Mouse (Mus musculus) heart, adult 8-10 months (tissue): ENCODE results near the gene Vgf. TPM values are rescaled to one million over a fixed set of nuclear protein-coding genes. Genes with fewer than 3 reads are reported as not detected.

Source experiments
- DNase-seq: peaks from one replicate; pipeline ENCODE4 v3.0.0; 2022; ENCODE audit warnings: low spot score
- microRNA-seq: library from miRNA; unstranded; fragments of <30 nt; microRNA quantifications from one replicate; pipeline ENCODE4 v1.2.0, GENCODE M21; 2022
- total RNA-seq, 4 experiments: library from RNA; stranded (reverse); gene quantifications; 2 replicates each; pipeline ENCODE4 v1.2.4; 2022

Gene Vgf
- total RNA-seq, 4 experiments from 2014 or later = not detected

- DNase-seq = no peak
These were observed 44.9 kb downstream of the Vgf start for GRCm38 (mm10) chr5:137070881-137071605.

GRCm38 (mm10) chr5:137072079-137072960, 46.1 kb downstream of the Vgf start, which contains the start of gene Serpine1:
Serpine1 (minus strand) TSS chr5:137072268.
- peak; percentile 91 for DNase-seq

GRCm38 (mm10) chr5:137073141-137073540, 46.9 kb downstream of the Vgf start:
- no peak for DNase-seq

- peak; percentile 57 for DNase-seq
These were observed 48.0 kb downstream of the Vgf start for GRCm38 (mm10) chr5:137074191-137074651.

- no peak for DNase-seq
These were observed 49.5 kb downstream of the Vgf start for GRCm38 (mm10) chr5:137075726-137076125.

GRCm38 (mm10) chr5:137076191-137076930, 50.2 kb downstream of the Vgf start:
- peak; percentile 77 for DNase-seq

GRCm38 (mm10) chr5:137077187-137077586, 51.0 kb downstream of the Vgf start:
- no peak for DNase-seq

- no peak for DNase-seq
These were observed 51.8 kb downstream of the Vgf start for GRCm38 (mm10) chr5:137078041-137078440.

- peak; percentile 35 for DNase-seq
These were observed 52.4 kb downstream of the Vgf start for GRCm38 (mm10) chr5:137078616-137079015.

GRCm38 (mm10) chr5:137079849-137080248, 53.7 kb downstream of the Vgf start:
- peak; percentile 61 for DNase-seq

Small RNA genes within 50 kb of the gene (microRNA-seq; reads per million reads assigned to microRNA genes)
- gene Mir702 = 8.4 reads per million, percentile 22 among the genes with 10 or more reads in this experiment

Other genes with a start within 250 kb of the Vgf start
- gene Col26a1, start 143.2 kb upstream of the Vgf start, total RNA-seq = under 1 TPM; 0.09 to 0.75 (median 0.40) TPM
- 10 to 100 TPM in 2 of 4 experiments, 1 to 10 TPM in 2; 8.7 to 14.6 (median 10.3) TPM for gene Ift22, start 118.2 kb upstream of the Vgf start, total RNA-seq
- gene Fis1, start 73.1 kb upstream of the Vgf start, total RNA-seq = 100 to 1,000 TPM; 192 to 210 (median 197) TPM
- gene Cldn15, start 59.8 kb upstream of the Vgf start, total RNA-seq = 1 to 10 TPM; 5.1 to 8.7 (median 8.0) TPM
- gene Plod3, start 39.4 kb upstream of the Vgf start, total RNA-seq = 10 to 100 TPM; 28.8 to 35.8 (median 34.9) TPM
- gene Znhit1, start 38.4 kb upstream of the Vgf start, total RNA-seq = 10 to 100 TPM; 65.8 to 76.4 (median 71.6) TPM
- gene Ap1s1, start 19.7 kb downstream of the Vgf start, total RNA-seq = 10 to 100 TPM; 30.2 to 40.5 (median 38.2) TPM
- 10 to 100 TPM; 33.2 to 59.2 (median 47.4) TPM for gene Serpine1, start 45.9 kb downstream of the Vgf start, total RNA-seq
- 10 to 100 TPM; 20.2 to 22.1 (median 21.5) TPM for gene Trim56, start 89.8 kb downstream of the Vgf start, total RNA-seq
- gene Muc3, start 122.9 kb downstream of the Vgf start, total RNA-seq = not detected
- gene Muc3a, start 186.0 kb downstream of the Vgf start, total RNA-seq = under 1 TPM in 3 of 4 experiments, not detected in 1; 0.23 to 0.60 (median 0.28) TPM